Mouse (Mus musculus): ENCODE data around the gene Ncf1.

Ncf1 gene

GRCm38 (mm10) chr5:134241831-134242230, 12.4 kb upstream of the Ncf1 start:
- Histone ChIP-seq H3K27me3 (ENCODE audit: insufficient read depth, low read length) (no peaks in the 10 kb centered on the region), H3K4me1 (replicated peaks; ENCODE audit: low read depth, low read length) (peaks cover 57% of the 10 kb centered on the region), H3K9me3 (ENCODE audit: low read length) (no peaks in the 10 kb centered on the region), H3K36me3 (ENCODE audit: insufficient read depth, low read length) (peaks cover 100% of the 10 kb centered on the region), H3K4me3 (replicated peaks; ENCODE audit: low read length) (no peak overlapping the region)
- no peak for TF ChIP-seq POU5F1 (IDR thresholded peaks at IDR 0.05; ENCODE audit: borderline replicate concordance, low read length)
- no peak for TF ChIP-seq NANOG (IDR thresholded peaks at IDR 0.05; ENCODE audit: borderline replicate concordance, low read length)
- no peak for TF ChIP-seq CTCF (conservative IDR thresholded peaks at IDR 0.05; ENCODE audit: low read length)

- H3K4me3 ChIP-seq (replicated peaks; ENCODE audit: low read length), result peak overlapping the region; percentile 26; the same call in 1 of the 2 replicates
- H3K9me3 ChIP-seq (ENCODE audit: low read length), result no peaks in the 10 kb centered on the region
- peaks cover 54% of the 10 kb centered on the region for H3K4me1 ChIP-seq (replicated peaks; ENCODE audit: low read depth, low read length)
- TF ChIP-seq POU5F1 (IDR thresholded peaks at IDR 0.05; ENCODE audit: borderline replicate concordance, low read length), result no peak
- no peak for TF ChIP-seq CTCF (conservative IDR thresholded peaks at IDR 0.05; ENCODE audit: low read length)
- TF ChIP-seq NANOG (IDR thresholded peaks at IDR 0.05; ENCODE audit: borderline replicate concordance, low read length), result no peak
- H3K27me3 ChIP-seq (ENCODE audit: insufficient read depth, low read length), result no peaks in the 10 kb centered on the region
- peaks cover 80% of the 10 kb centered on the region for H3K36me3 ChIP-seq (ENCODE audit: insufficient read depth, low read length)
These were observed 8.7 kb upstream of the Ncf1 start for GRCm38 (mm10) chr5:134237936-134238760.

- Histone ChIP-seq H3K36me3 (ENCODE audit: insufficient read depth, low read length) (peaks cover 73% of the 10 kb centered on the region), H3K4me1 (replicated peaks; ENCODE audit: low read depth, low read length) (peaks cover 57% of the 10 kb centered on the region), H3K9me3 (ENCODE audit: low read length) (no peaks in the 10 kb centered on the region), H3K27me3 (ENCODE audit: insufficient read depth, low read length) (no peaks in the 10 kb centered on the region), H3K4me3 (replicated peaks; ENCODE audit: low read length) (no peak overlapping the region)
- no peak for TF ChIP-seq CTCF (conservative IDR thresholded peaks at IDR 0.05; ENCODE audit: low read length)
- TF ChIP-seq POU5F1 (IDR thresholded peaks at IDR 0.05; ENCODE audit: borderline replicate concordance, low read length), result no peak
- no peak for TF ChIP-seq NANOG (IDR thresholded peaks at IDR 0.05; ENCODE audit: borderline replicate concordance, low read length)
These were observed 8.1 kb upstream of the Ncf1 start for GRCm38 (mm10) chr5:134237508-134237907.

- H3K4me3 ChIP-seq (replicated peaks; ENCODE audit: low read length), result no peak overlapping the region
- H3K27me3 ChIP-seq (ENCODE audit: insufficient read depth, low read length), result no peaks in the 10 kb centered on the region
- peaks cover 66% of the 10 kb centered on the region for H3K36me3 ChIP-seq (ENCODE audit: insufficient read depth, low read length)
- TF ChIP-seq CTCF (conservative IDR thresholded peaks at IDR 0.05; ENCODE audit: low read length) (no peak), POU5F1 (IDR thresholded peaks at IDR 0.05; ENCODE audit: borderline replicate concordance, low read length) (no peak), NANOG (IDR thresholded peaks at IDR 0.05; ENCODE audit: borderline replicate concordance, low read length) (no peak)
- H3K4me1 ChIP-seq (replicated peaks; ENCODE audit: low read depth, low read length), result peaks cover 64% of the 10 kb centered on the region
- no peaks in the 10 kb centered on the region for H3K9me3 ChIP-seq (ENCODE audit: low read length)
These were observed 7.4 kb upstream of the Ncf1 start for GRCm38 (mm10) chr5:134236796-134237195.

GRCm38 (mm10) chr5:134236241-134236640, 6.8 kb upstream of the Ncf1 start:
- Histone ChIP-seq H3K4me1 (replicated peaks; ENCODE audit: low read depth, low read length) (peaks cover 70% of the 10 kb centered on the region), H3K9me3 (ENCODE audit: low read length) (no peaks in the 10 kb centered on the region), H3K27me3 (ENCODE audit: insufficient read depth, low read length) (no peaks in the 10 kb centered on the region), H3K36me3 (ENCODE audit: insufficient read depth, low read length) (peaks cover 61% of the 10 kb centered on the region), H3K4me3 (replicated peaks; ENCODE audit: low read length) (no peak overlapping the region)
- TF ChIP-seq NANOG (IDR thresholded peaks at IDR 0.05; ENCODE audit: borderline replicate concordance, low read length) (no peak), CTCF (conservative IDR thresholded peaks at IDR 0.05; ENCODE audit: low read length) (no peak), POU5F1 (IDR thresholded peaks at IDR 0.05; ENCODE audit: borderline replicate concordance, low read length) (no peak)

GRCm38 (mm10) chr5:134235111-134235510, 5.7 kb upstream of the Ncf1 start:
- H3K4me1 ChIP-seq (replicated peaks; ENCODE audit: low read depth, low read length), result peaks cover 72% of the 10 kb centered on the region
- H3K27me3 ChIP-seq (ENCODE audit: insufficient read depth, low read length), result no peaks in the 10 kb centered on the region
- no peaks in the 10 kb centered on the region for H3K9me3 ChIP-seq (ENCODE audit: low read length)
- H3K36me3 ChIP-seq (ENCODE audit: insufficient read depth, low read length), result peaks cover 49% of the 10 kb centered on the region
- H3K4me3 ChIP-seq (replicated peaks; ENCODE audit: low read length), result no peak overlapping the region
- TF ChIP-seq NANOG (IDR thresholded peaks at IDR 0.05; ENCODE audit: borderline replicate concordance, low read length), result no peak
- TF ChIP-seq CTCF (conservative IDR thresholded peaks at IDR 0.05; ENCODE audit: low read length), result no peak
- no peak for TF ChIP-seq POU5F1 (IDR thresholded peaks at IDR 0.05; ENCODE audit: borderline replicate concordance, low read length)

- peaks cover 71% of the 10 kb centered on the region for H3K4me1 ChIP-seq (replicated peaks; ENCODE audit: low read depth, low read length)
- H3K9me3 ChIP-seq (ENCODE audit: low read length), result no peaks in the 10 kb centered on the region
- H3K36me3 ChIP-seq (ENCODE audit: insufficient read depth, low read length), result peaks cover 40% of the 10 kb centered on the region
- TF ChIP-seq CTCF (conservative IDR thresholded peaks at IDR 0.05; ENCODE audit: low read length) (no peak), POU5F1 (IDR thresholded peaks at IDR 0.05; ENCODE audit: borderline replicate concordance, low read length) (no peak), NANOG (IDR thresholded peaks at IDR 0.05; ENCODE audit: borderline replicate concordance, low read length) (no peak)
- H3K4me3 ChIP-seq (replicated peaks; ENCODE audit: low read length), result no peak overlapping the region
- no peaks in the 10 kb centered on the region for H3K27me3 ChIP-seq (ENCODE audit: insufficient read depth, low read length)
These were observed 4.8 kb upstream of the Ncf1 start for GRCm38 (mm10) chr5:134234205-134234604.

GRCm38 (mm10) chr5:134233244-134233651, 3.8 kb upstream of the Ncf1 start:
- no peak for TF ChIP-seq CTCF (conservative IDR thresholded peaks at IDR 0.05; ENCODE audit: low read length)
- no peak for TF ChIP-seq POU5F1 (IDR thresholded peaks at IDR 0.05; ENCODE audit: borderline replicate concordance, low read length)
- no peak for TF ChIP-seq NANOG (IDR thresholded peaks at IDR 0.05; ENCODE audit: borderline replicate concordance, low read length)
- H3K4me3 ChIP-seq (replicated peaks; ENCODE audit: low read length), result no peak overlapping the region
- peaks cover 62% of the 10 kb centered on the region for H3K4me1 ChIP-seq (replicated peaks; ENCODE audit: low read depth, low read length)
- H3K27me3 ChIP-seq (ENCODE audit: insufficient read depth, low read length), result no peaks in the 10 kb centered on the region
- peaks cover 31% of the 10 kb centered on the region for H3K36me3 ChIP-seq (ENCODE audit: insufficient read depth, low read length)
- no peaks in the 10 kb centered on the region for H3K9me3 ChIP-seq (ENCODE audit: low read length)
